Mouse (Mus musculus): ENCODE data around the gene Ptpa. TPM values are rescaled to one million over a fixed set of nuclear protein-coding genes. Genes with fewer than 3 reads are reported as not detected.

The Ptpa gene
- total and polyA plus RNA-seq, 2 experiments = 18.3 to 54.3 TPM

GRCm38 (mm10) chr2:30403870-30404269 is 12.0 kb upstream of the Ptpa start:
- DNase-seq (ENCODE audit: extremely low read depth, low read depth, low spot score) = no peak
- WGBS = 100% methylated on average over 1 of the region's 1 CpGs
- TF ChIP-seq POLR2A (IDR thresholded peaks at IDR 0.05; ENCODE audit: extremely low read depth, insufficient read depth, low read length) (no peak), CTCF (IDR thresholded peaks at IDR 0.05; ENCODE audit: low read depth, low read length) (no peak)
- Histone ChIP-seq H3K27ac (replicated peaks; ENCODE audit: insufficient read depth, low read depth, low read length) (no peak overlapping the region), H3K27me3 (ENCODE audit: control insufficient read depth, insufficient read depth, low read length) (no peaks in the 10 kb centered on the region), H3K9ac (ENCODE audit: low read depth, low read length) (no peak overlapping the region), H3K79me2 (ENCODE audit: control insufficient read depth, insufficient read depth, low read length) (no peaks in the 10 kb centered on the region), H3K4me3 (ENCODE audit: insufficient read depth, low read depth, low read length) (no peak overlapping the region), H3K4me1 (ENCODE audit: control insufficient read depth, insufficient read depth, low read length) (peaks cover 2% of the 10 kb centered on the region; the same call in 1 of the 2 replicates), H3K36me3 (ENCODE audit: control insufficient read depth, insufficient read depth, low read length) (peaks cover 8% of the 10 kb centered on the region)

- no peak overlapping the region for H3K27ac ChIP-seq (replicated peaks; ENCODE audit: insufficient read depth, low read depth, low read length)
- no peak overlapping the region for H3K4me3 ChIP-seq (ENCODE audit: insufficient read depth, low read depth, low read length)
- no peak overlapping the region for H3K9ac ChIP-seq (ENCODE audit: low read depth, low read length)
- TF ChIP-seq POLR2A (IDR thresholded peaks at IDR 0.05; ENCODE audit: extremely low read depth, insufficient read depth, low read length) = no peak
- TF ChIP-seq CTCF (IDR thresholded peaks at IDR 0.05; ENCODE audit: low read depth, low read length) = no peak
- no peaks in the 10 kb centered on the region for H3K79me2 ChIP-seq (ENCODE audit: control insufficient read depth, insufficient read depth, low read length)
- H3K4me1 ChIP-seq (ENCODE audit: control insufficient read depth, insufficient read depth, low read length) = peaks cover 15% of the 10 kb centered on the region
- H3K27me3 ChIP-seq (ENCODE audit: control insufficient read depth, insufficient read depth, low read length) = no peaks in the 10 kb centered on the region
- 79% methylated on average over 2 of the region's 2 CpGs for WGBS
- no peak for DNase-seq (ENCODE audit: extremely low read depth, low read depth, low spot score)
- H3K36me3 ChIP-seq (ENCODE audit: control insufficient read depth, insufficient read depth, low read length) = peaks cover 8% of the 10 kb centered on the region
Measured at GRCm38 (mm10) chr2:30407221-30407620, 8.6 kb upstream of the Ptpa start.

- no peak overlapping the region for H3K27ac ChIP-seq (replicated peaks; ENCODE audit: insufficient read depth, low read depth, low read length)
- no peak for DNase-seq (ENCODE audit: extremely low read depth, low read depth, low spot score)
- no peak overlapping the region for H3K9ac ChIP-seq (ENCODE audit: low read depth, low read length)
- 93% methylated on average over 10 of the region's 10 CpGs for WGBS
- H3K79me2 ChIP-seq (ENCODE audit: control insufficient read depth, insufficient read depth, low read length) = peaks cover 3% of the 10 kb centered on the region; the same call in 1 of the 2 replicates
- TF ChIP-seq CTCF (IDR thresholded peaks at IDR 0.05; ENCODE audit: low read depth, low read length) (no peak), POLR2A (IDR thresholded peaks at IDR 0.05; ENCODE audit: extremely low read depth, insufficient read depth, low read length) (no peak)
- no peak overlapping the region for H3K4me3 ChIP-seq (ENCODE audit: insufficient read depth, low read depth, low read length)
- H3K27me3 ChIP-seq (ENCODE audit: control insufficient read depth, insufficient read depth, low read length) = no peaks in the 10 kb centered on the region
- peaks cover 18% of the 10 kb centered on the region for H3K4me1 ChIP-seq (ENCODE audit: control insufficient read depth, insufficient read depth, low read length)
- H3K36me3 ChIP-seq (ENCODE audit: control insufficient read depth, insufficient read depth, low read length) = peaks cover 8% of the 10 kb centered on the region
Measured at GRCm38 (mm10) chr2:30407778-30408177, 8.1 kb upstream of the Ptpa start.

GRCm38 (mm10) chr2:30408452-30409100 is 7.3 kb upstream of the Ptpa start:
- H3K79me2 ChIP-seq (ENCODE audit: control insufficient read depth, insufficient read depth, low read length) = peaks cover 11% of the 10 kb centered on the region; the same call in 1 of the 2 replicates
- no peak overlapping the region for H3K4me3 ChIP-seq (ENCODE audit: insufficient read depth, low read depth, low read length)
- no peaks in the 10 kb centered on the region for H3K27me3 ChIP-seq (ENCODE audit: control insufficient read depth, insufficient read depth, low read length)
- H3K36me3 ChIP-seq (ENCODE audit: control insufficient read depth, insufficient read depth, low read length) = peaks cover 5% of the 10 kb centered on the region
- 79% methylated on average over 8 of the region's 8 CpGs for WGBS
- no peak for DNase-seq (ENCODE audit: extremely low read depth, low read depth, low spot score)
- peaks cover 25% of the 10 kb centered on the region for H3K4me1 ChIP-seq (ENCODE audit: control insufficient read depth, insufficient read depth, low read length)
- no peak overlapping the region for H3K27ac ChIP-seq (replicated peaks; ENCODE audit: insufficient read depth, low read depth, low read length)
- TF ChIP-seq CTCF (IDR thresholded peaks at IDR 0.05; ENCODE audit: low read depth, low read length) (no peak), POLR2A (IDR thresholded peaks at IDR 0.05; ENCODE audit: extremely low read depth, insufficient read depth, low read length) (no peak)
- H3K9ac ChIP-seq (ENCODE audit: low read depth, low read length) = no peak overlapping the region

GRCm38 (mm10) chr2:30409454-30410176 is 6.2 kb upstream of the Ptpa start:
- Histone ChIP-seq H3K36me3 (ENCODE audit: control insufficient read depth, insufficient read depth, low read length) (peaks cover 5% of the 10 kb centered on the region), H3K4me1 (ENCODE audit: control insufficient read depth, insufficient read depth, low read length) (peaks cover 31% of the 10 kb centered on the region), H3K27ac (replicated peaks; ENCODE audit: insufficient read depth, low read depth, low read length) (peak overlapping the region; percentile 68), H3K79me2 (ENCODE audit: control insufficient read depth, insufficient read depth, low read length) (peaks cover 13% of the 10 kb centered on the region; the same call in 1 of the 2 replicates), H3K4me3 (ENCODE audit: insufficient read depth, low read depth, low read length) (no peak overlapping the region), H3K27me3 (ENCODE audit: control insufficient read depth, insufficient read depth, low read length) (no peaks in the 10 kb centered on the region), H3K9ac (ENCODE audit: low read depth, low read length) (no peak overlapping the region)
- peak; percentile 98 for DNase-seq (ENCODE audit: extremely low read depth, low read depth, low spot score)
- TF ChIP-seq CTCF (IDR thresholded peaks at IDR 0.05; ENCODE audit: low read depth, low read length) (no peak), POLR2A (IDR thresholded peaks at IDR 0.05; ENCODE audit: extremely low read depth, insufficient read depth, low read length) (no peak)
- WGBS = 21% methylated on average over 5 of the region's 5 CpGs

All from liver, adult 2 months (tissue).